Mouse (Mus musculus) megakaryocyte, embryonic 14.5 days (primary cell): ENCODE measurements around the gene Fcrl5. TPM values are rescaled to one million over a fixed set of nuclear protein-coding genes. Genes with fewer than 3 reads are reported as not detected.

Experiments
- H3K27me3 ChIP-seq: replicated peaks from 2 replicates; pipeline ENCODE3; 2012; ENCODE audit warnings: inconsistent platforms
- H3K36me3 ChIP-seq: replicated peaks from 2 replicates; pipeline ENCODE3; 2012; ENCODE audit warnings: low read length, inconsistent platforms, mixed read lengths
- H3K4me1 ChIP-seq: 2 replicates; pipeline ENCODE4 v1.6.1; 2012; ENCODE audit warnings: inconsistent platforms
- H3K4me3 ChIP-seq: replicated peaks from 2 replicates; pipeline ENCODE3; 2012; ENCODE audit warnings: moderate library complexity, mild to moderate bottlenecking, inconsistent platforms
- H3K9me3 ChIP-seq: 2 replicates; pipeline ENCODE4 v1.6.1; 2012; ENCODE audit warnings: inconsistent platforms
- FLI1 ChIP-seq: IDR thresholded peaks from 2 replicates; pipeline ENCODE4 v1.6.1; 2012; ENCODE audit warnings: low read length, inconsistent platforms, mixed read lengths
- GATA1 ChIP-seq: IDR thresholded peaks from 3 replicates; pipeline ENCODE4 v1.6.1; 2012; ENCODE audit warnings: mixed read lengths, low read length, inconsistent platforms, borderline replicate concordance
- polyA plus RNA-seq: library from polyadenylated mRNA; stranded (reverse); fragments of >175 nt; gene quantifications from 2 replicates; pipeline ENCODE4 v1.2.3, GENCODE M21; 2012; ENCODE audit warnings: low replicate concordance; ENCODE audit not compliant: insufficient read depth

The Fcrl5 gene
- polyA plus RNA-seq, 1 experiment = not detected

- TF ChIP-seq FLI1 (no peak), GATA1 (no peak)
- Histone ChIP-seq H3K4me1 (peaks cover 67% of the 10 kb centered on the region), H3K4me3 (peak overlapping the region; percentile 99), H3K27me3 (no peaks in the 10 kb centered on the region), H3K36me3 (peaks cover 39% of the 10 kb centered on the region), H3K9me3 (no peaks in the 10 kb centered on the region)
Observed at GRCm38 (mm10) chr3:87525837-87526570, 90.4 kb downstream of the Fcrl5 start.

- TF ChIP-seq FLI1 = no peak
- no peak for TF ChIP-seq GATA1
- H3K9me3 ChIP-seq = no peaks in the 10 kb centered on the region
- no peaks in the 10 kb centered on the region for H3K27me3 ChIP-seq
- peak overlapping the region; percentile 99 for H3K4me3 ChIP-seq
- H3K36me3 ChIP-seq = peaks cover 50% of the 10 kb centered on the region
- peaks cover 57% of the 10 kb centered on the region for H3K4me1 ChIP-seq
Observed at GRCm38 (mm10) chr3:87527139-87527538, 91.6 kb downstream of the Fcrl5 start.

GRCm38 (mm10) chr3:87528021-87528420, 92.4 kb downstream of the Fcrl5 start:
- Histone ChIP-seq H3K4me3 (peak overlapping the region; percentile 46), H3K36me3 (peaks cover 59% of the 10 kb centered on the region)
- TF ChIP-seq FLI1 = no peak

GRCm38 (mm10) chr3:87528841-87529240, 93.3 kb downstream of the Fcrl5 start:
- Histone ChIP-seq H3K4me1 (peaks cover 53% of the 10 kb centered on the region), H3K27me3 (no peaks in the 10 kb centered on the region), H3K36me3 (peaks cover 67% of the 10 kb centered on the region), H3K9me3 (no peaks in the 10 kb centered on the region), H3K4me3 (no peak overlapping the region)
- TF ChIP-seq FLI1 = no peak

More at GRCm38 (mm10) chr3:87528021-87528420, 92.4 kb downstream of the Fcrl5 start:
- Histone ChIP-seq H3K27me3 (no peaks in the 10 kb centered on the region), H3K9me3 (no peaks in the 10 kb centered on the region), H3K4me1 (peaks cover 53% of the 10 kb centered on the region)

- TF ChIP-seq GATA1 = no peak
- no peak for TF ChIP-seq FLI1
- H3K27me3 ChIP-seq = no peaks in the 10 kb centered on the region
- peaks cover 53% of the 10 kb centered on the region for H3K4me1 ChIP-seq
- peak overlapping the region; percentile 50 for H3K4me3 ChIP-seq
- peaks cover 74% of the 10 kb centered on the region for H3K36me3 ChIP-seq
- H3K9me3 ChIP-seq = no peaks in the 10 kb centered on the region
Observed at GRCm38 (mm10) chr3:87529568-87529967, 94.0 kb downstream of the Fcrl5 start.

- H3K36me3 ChIP-seq = peaks cover 81% of the 10 kb centered on the region
Observed at GRCm38 (mm10) chr3:87530234-87530633, 94.7 kb downstream of the Fcrl5 start.

GRCm38 (mm10) chr3:87533667-87534378, 98.2 kb downstream of the Fcrl5 start:
- Histone ChIP-seq H3K36me3 (peaks cover 99% of the 10 kb centered on the region), H3K4me3 (no peak overlapping the region), H3K9me3 (no peaks in the 10 kb centered on the region), H3K4me1 (peaks cover 44% of the 10 kb centered on the region), H3K27me3 (no peaks in the 10 kb centered on the region)
- TF ChIP-seq FLI1 (no peak), GATA1 (no peak)

More at GRCm38 (mm10) chr3:87530234-87530633, 94.7 kb downstream of the Fcrl5 start:
- Histone ChIP-seq H3K27me3 (no peaks in the 10 kb centered on the region), H3K4me3 (no peak overlapping the region), H3K4me1 (peaks cover 46% of the 10 kb centered on the region), H3K9me3 (no peaks in the 10 kb centered on the region)
- TF ChIP-seq FLI1 (no peak), GATA1 (no peak)

- Histone ChIP-seq H3K36me3 (peaks cover 90% of the 10 kb centered on the region), H3K4me1 (peaks cover 46% of the 10 kb centered on the region), H3K27me3 (no peaks in the 10 kb centered on the region), H3K4me3 (no peak overlapping the region), H3K9me3 (no peaks in the 10 kb centered on the region)
- TF ChIP-seq FLI1 = no peak
- no peak for TF ChIP-seq GATA1
Observed at GRCm38 (mm10) chr3:87538034-87538433, 102.5 kb downstream of the Fcrl5 start.

- Histone ChIP-seq H3K36me3 (peaks cover 68% of the 10 kb centered on the region), H3K9me3 (no peaks in the 10 kb centered on the region), H3K4me1 (peaks cover 46% of the 10 kb centered on the region), H3K4me3 (no peak overlapping the region), H3K27me3 (peaks cover 4% of the 10 kb centered on the region)
- no peak for TF ChIP-seq FLI1
Observed at GRCm38 (mm10) chr3:87540028-87540675, 104.6 kb downstream of the Fcrl5 start.

GRCm38 (mm10) chr3:87540714-87541113, 105.1 kb downstream of the Fcrl5 start:
- H3K9me3 ChIP-seq = no peaks in the 10 kb centered on the region
- no peak overlapping the region for H3K4me3 ChIP-seq
- TF ChIP-seq GATA1 (no peak), FLI1 (no peak)
- peaks cover 9% of the 10 kb centered on the region for H3K27me3 ChIP-seq
- peaks cover 63% of the 10 kb centered on the region for H3K36me3 ChIP-seq
- peaks cover 43% of the 10 kb centered on the region for H3K4me1 ChIP-seq
